In genomic region chr11:20250476-20251178, GRCm38 (mm10) we compare ENCODE assay signal across 13 mouse cellular contexts. TPM values are rescaled to one million over a fixed set of nuclear protein-coding genes. Genes with fewer than 3 reads are reported as not detected.
DNase-seq lines count a peak whose midpoint lies in the region; ATAC-seq and TF ChIP-seq lines count a peak whose summit lies in the region.
"Had no signal": no experiment of that assay in that cellular context is flagged by ENCODE, and none has a peak within 500 bp of the region (broad histone marks: within the 10 kb centered on the region; RNA-seq: fewer than 3 reads in every experiment).

No protein-coding gene starts in this region.

- H3K9me3 ChIP-seq in kidney, embryonic 15.5 days (replicated peaks): no peaks in the 10 kb centered on the region
- H3K9me3 ChIP-seq in stomach, embryonic 15.5 days: no peaks in the 10 kb centered on the region
- no peaks in the 10 kb centered on the region for H3K9me3 ChIP-seq in stomach, postnatal 0 days (ENCODE audit: control insufficient read depth, low read length)
- H3K9me3 ChIP-seq: G1E had no signal

- peak overlapping the region; percentile 78; the same call in 1 of the 2 replicates for H3K4me2 ChIP-seq in kidney, embryonic 15.5 days
- H3K4me2 ChIP-seq in stomach, embryonic 15.5 days: 0 out of 2 replicates have a peak overlapping the region, but pooled peaks have one; percentile 94
- H3K4me2 ChIP-seq in stomach, postnatal 0 days (replicated peaks; ENCODE audit: low read depth): no peak overlapping the region

- H3K27me3 ChIP-seq in kidney, embryonic 15.5 days: no peaks in the 10 kb centered on the region
- H3K27me3 ChIP-seq in stomach, embryonic 15.5 days (replicated peaks): no peaks in the 10 kb centered on the region
- no peaks in the 10 kb centered on the region for H3K27me3 ChIP-seq in stomach, postnatal 0 days (ENCODE audit: control insufficient read depth, insufficient read depth, low read length)

- ATAC-seq in kidney, embryonic 15.5 days (replicated peaks; ENCODE audit: low FRiP score): no peak
- ATAC-seq in stomach, embryonic 15.5 days (ENCODE audit: insufficient read depth, low FRiP score, low read depth): no peak
- ATAC-seq in stomach, postnatal 0 days (ENCODE audit: low FRiP score, low TSS enrichment): no peak
- no peak for ATAC-seq in megakaryocyte-erythroid progenitor cell, adult 5-6 weeks (replicated peaks; ENCODE audit: low FRiP score, low TSS enrichment, poor library complexity, severe bottlenecking)
- ATAC-seq: inflammation-experienced regulatory T-cells, adult 6 months had no signal

- no peak overlapping the region for H3K9ac ChIP-seq in kidney, embryonic 15.5 days
- no peak overlapping the region for H3K9ac ChIP-seq in stomach, embryonic 15.5 days
- H3K9ac ChIP-seq in stomach, postnatal 0 days (ENCODE audit: low read length): no peak overlapping the region

- no peak overlapping the region for H3K27ac ChIP-seq in kidney, embryonic 15.5 days
- H3K27ac ChIP-seq in stomach, embryonic 15.5 days: no peak overlapping the region
- no peak overlapping the region for H3K27ac ChIP-seq in stomach, postnatal 0 days (replicated peaks)

- peaks cover 13% of the 10 kb centered on the region; the same call in 1 of the 2 replicates for H3K36me3 ChIP-seq in kidney, embryonic 15.5 days
- H3K36me3 ChIP-seq in stomach, embryonic 15.5 days: no peaks in the 10 kb centered on the region
- H3K36me3 ChIP-seq in stomach, postnatal 0 days (ENCODE audit: control insufficient read depth, insufficient read depth, low read length): no peaks in the 10 kb centered on the region

- no peak for TF ChIP-seq CTCF in stomach, postnatal 0 days (IDR thresholded peaks at IDR 0.05; ENCODE audit: low read depth)

- TF ChIP-seq EP300 in stomach, postnatal 0 days (optimal IDR thresholded peaks at IDR 0.05): no peak

- 82% methylated on average over 6 of the region's 6 CpGs for WGBS in kidney, embryonic 15.5 days
- WGBS in stomach, embryonic 15.5 days: 80% methylated on average over 6 of the region's 6 CpGs
- 76% methylated on average over 6 of the region's 6 CpGs for WGBS in stomach, postnatal 0 days

- peak; percentile 3 for DNase-seq in embryo, embryonic 10 days (ENCODE audit: low spot score)
- no peak for DNase-seq in embryo, embryonic 10.5 days (ENCODE audit: low spot score)
- DNase-seq in kidney, adult 9 months: no peak
- no peak for DNase-seq in stomach, postnatal 0 days (ENCODE audit: low spot score)
- DNase-seq in c-Kit-positive CD71-positive TER-119-positive erythroid progenitor cells, embryonic 14.5 days (ENCODE audit: low spot score): no peak
- DNase-seq: adrenal gland, postnatal 36 days; gastrocnemius, postnatal 36 days; right cerebral cortex, postnatal 25 days had no signal

- H3K4me1 ChIP-seq in kidney, embryonic 15.5 days: peaks cover 30% of the 10 kb centered on the region
- peaks cover 17% of the 10 kb centered on the region for H3K4me1 ChIP-seq in stomach, embryonic 15.5 days
- no peaks in the 10 kb centered on the region for H3K4me1 ChIP-seq in stomach, postnatal 0 days (replicated peaks; ENCODE audit: control insufficient read depth, insufficient read depth)

- no peak overlapping the region; the same call in 1 of the 2 replicates for H3K4me3 ChIP-seq in kidney, embryonic 15.5 days (replicated peaks)
- H3K4me3 ChIP-seq in stomach, embryonic 15.5 days (replicated peaks): no peak overlapping the region
- H3K4me3 ChIP-seq in stomach, postnatal 0 days (ENCODE audit: low read depth, low read length): no peak overlapping the region

RNA-seq across cellular contexts. Expression of gene Cep68, which starts 1.4 kb away (rescaled TPM):
- 35.0 and 38.6 TPM in 2 replicates for polyA plus RNA-seq in kidney, embryonic 15.5 days (2015; fragmentation: Nextera tagmentation; extraction: Ambion mirVana)
- polyA plus RNA-seq in stomach, embryonic 15.5 days (2015; fragmentation: Nextera tagmentation; extraction: Ambion mirVana): 24.3 and 26.6 TPM in 2 replicates
- polyA plus RNA-seq in stomach, postnatal 0 days (2015; fragmentation: Nextera tagmentation; extraction: Ambion mirVana): 8.4 and 8.6 TPM in 2 replicates
- total RNA-seq in megakaryocyte-erythroid progenitor cell, adult 5-6 weeks (2014; fragmentation: Nextera tagmentation): 22.6 and 22.7 TPM in 2 replicates
- 24.9 and 25.7 TPM in 2 replicates for total RNA-seq in megakaryocyte-erythroid progenitor cell, adult 5-6 weeks (2017)

RNA-seq across cellular contexts. Expression of gene Rab1a, which starts 49.4 kb away (rescaled TPM):
- polyA plus RNA-seq in kidney, embryonic 15.5 days (2015; fragmentation: Nextera tagmentation; extraction: Ambion mirVana): 255 and 287 TPM in 2 replicates
- polyA plus RNA-seq in stomach, embryonic 15.5 days (2015; fragmentation: Nextera tagmentation; extraction: Ambion mirVana): 306 and 312 TPM in 2 replicates
- 287 and 295 TPM in 2 replicates for polyA plus RNA-seq in stomach, postnatal 0 days (2015; fragmentation: Nextera tagmentation; extraction: Ambion mirVana)
- total RNA-seq in megakaryocyte-erythroid progenitor cell, adult 5-6 weeks (2014; fragmentation: Nextera tagmentation): 69.5 and 81.8 TPM in 2 replicates
- 61.2 and 68.1 TPM in 2 replicates for total RNA-seq in megakaryocyte-erythroid progenitor cell, adult 5-6 weeks (2017)
